Mouse (Mus musculus): Measurements from ENCODE around the gene Nosip. TPM values are rescaled to one million over a fixed set of nuclear protein-coding genes. Genes with fewer than 3 reads are reported as not detected.

The Nosip gene
- polyA plus RNA-seq, 1 experiment from 2014 or later = 66.7 TPM

- no peak overlapping the region for H3K27ac ChIP-seq (replicated peaks)
- 90% methylated on average over 7 of the region's 7 CpGs for WGBS
- peaks cover 46% of the 10 kb centered on the region for H3K36me3 ChIP-seq
- no peaks in the 10 kb centered on the region for H3K4me1 ChIP-seq
- no peaks in the 10 kb centered on the region for H3K9me3 ChIP-seq (replicated peaks)
- no peaks in the 10 kb centered on the region for H3K27me3 ChIP-seq (ENCODE audit: low read depth, poor library complexity, severe bottlenecking)
- no peak overlapping the region for H3K4me3 ChIP-seq
- no peak for DNase-seq (ENCODE audit: low spot score)
Measured at GRCm38 (mm10) chr7:45073171-45073707, 11.0 kb downstream of the Nosip start.

- Histone ChIP-seq H3K36me3 (peaks cover 46% of the 10 kb centered on the region), H3K27me3 (ENCODE audit: low read depth, poor library complexity, severe bottlenecking) (no peaks in the 10 kb centered on the region), H3K4me1 (no peaks in the 10 kb centered on the region), H3K9me3 (replicated peaks) (no peaks in the 10 kb centered on the region), H3K27ac (replicated peaks) (no peak overlapping the region), H3K4me3 (no peak overlapping the region)
- no peak for DNase-seq (ENCODE audit: low spot score)
- 93% methylated on average over 12 of the region's 12 CpGs for WGBS
Measured at GRCm38 (mm10) chr7:45073949-45074348, 11.7 kb downstream of the Nosip start.

- H3K27me3 ChIP-seq (ENCODE audit: low read depth, poor library complexity, severe bottlenecking) = no peaks in the 10 kb centered on the region
- H3K36me3 ChIP-seq = peaks cover 46% of the 10 kb centered on the region
- no peaks in the 10 kb centered on the region for H3K9me3 ChIP-seq (replicated peaks)
- no peak overlapping the region for H3K4me3 ChIP-seq
- no peak overlapping the region for H3K27ac ChIP-seq (replicated peaks)
- 90% methylated on average over 4 of the region's 4 CpGs for WGBS
- no peak for DNase-seq (ENCODE audit: low spot score)
- no peaks in the 10 kb centered on the region for H3K4me1 ChIP-seq
Measured at GRCm38 (mm10) chr7:45075405-45075804, 13.2 kb downstream of the Nosip start.

- DNase-seq (ENCODE audit: low spot score) = no peak
- H3K4me1 ChIP-seq = no peaks in the 10 kb centered on the region
- H3K27me3 ChIP-seq (ENCODE audit: low read depth, poor library complexity, severe bottlenecking) = no peaks in the 10 kb centered on the region
- H3K9me3 ChIP-seq (replicated peaks) = no peaks in the 10 kb centered on the region
- 88% methylated on average over 30 of the region's 30 CpGs for WGBS
- peaks cover 46% of the 10 kb centered on the region for H3K36me3 ChIP-seq
- no peak overlapping the region for H3K4me3 ChIP-seq
- H3K27ac ChIP-seq (replicated peaks) = no peak overlapping the region
Measured at GRCm38 (mm10) chr7:45076501-45076900, 14.3 kb downstream of the Nosip start.

- 92% methylated on average over 14 of the region's 14 CpGs for WGBS
- H3K9me3 ChIP-seq (replicated peaks) = no peaks in the 10 kb centered on the region
- H3K4me3 ChIP-seq = no peak overlapping the region
- no peak for DNase-seq (ENCODE audit: low spot score)
- no peaks in the 10 kb centered on the region for H3K27me3 ChIP-seq (ENCODE audit: low read depth, poor library complexity, severe bottlenecking)
- no peak overlapping the region for H3K27ac ChIP-seq (replicated peaks)
- H3K36me3 ChIP-seq = peaks cover 48% of the 10 kb centered on the region
- H3K4me1 ChIP-seq = no peaks in the 10 kb centered on the region
Measured at GRCm38 (mm10) chr7:45077322-45077721, 15.1 kb downstream of the Nosip start.

GRCm38 (mm10) chr7:45077829-45078228 lies 15.6 kb downstream of the Nosip start:
- Histone ChIP-seq H3K4me3 (no peak overlapping the region), H3K36me3 (peaks cover 53% of the 10 kb centered on the region), H3K27me3 (ENCODE audit: low read depth, poor library complexity, severe bottlenecking) (no peaks in the 10 kb centered on the region), H3K9me3 (replicated peaks) (no peaks in the 10 kb centered on the region), H3K4me1 (no peaks in the 10 kb centered on the region), H3K27ac (replicated peaks) (no peak overlapping the region)
- DNase-seq (ENCODE audit: low spot score) = no peak
- 91% methylated on average over 2 of the region's 2 CpGs for WGBS

GRCm38 (mm10) chr7:45078513-45078912 lies 16.3 kb downstream of the Nosip start:
- WGBS = 43% methylated on average over 9 of the region's 9 CpGs
- Histone ChIP-seq H3K27ac (replicated peaks) (no peak overlapping the region), H3K4me1 (0 out of 2 replicates have a peak, but pooled peaks cover 2% of the 10 kb centered on the region), H3K36me3 (peaks cover 58% of the 10 kb centered on the region), H3K9me3 (replicated peaks) (no peaks in the 10 kb centered on the region), H3K4me3 (no peak overlapping the region), H3K27me3 (ENCODE audit: low read depth, poor library complexity, severe bottlenecking) (no peaks in the 10 kb centered on the region)
- DNase-seq (ENCODE audit: low spot score) = peak; percentile 78

- Histone ChIP-seq H3K36me3 (peaks cover 53% of the 10 kb centered on the region), H3K27ac (replicated peaks) (no peak overlapping the region), H3K4me1 (0 out of 2 replicates have a peak, but pooled peaks cover 2% of the 10 kb centered on the region), H3K9me3 (replicated peaks) (no peaks in the 10 kb centered on the region), H3K27me3 (ENCODE audit: low read depth, poor library complexity, severe bottlenecking) (no peaks in the 10 kb centered on the region), H3K4me3 (peak overlapping the region; percentile 23; the same call in 1 of the 2 replicates)
- peak; percentile 88 for DNase-seq (ENCODE audit: low spot score)
- 2% methylated on average over 10 of the region's 10 CpGs for WGBS
Measured at GRCm38 (mm10) chr7:45079856-45080255, 17.6 kb downstream of the Nosip start.

- Histone ChIP-seq H3K36me3 (peaks cover 52% of the 10 kb centered on the region), H3K27ac (replicated peaks) (no peak overlapping the region), H3K4me1 (0 out of 2 replicates have a peak, but pooled peaks cover 2% of the 10 kb centered on the region), H3K4me3 (no peak overlapping the region), H3K27me3 (ENCODE audit: low read depth, poor library complexity, severe bottlenecking) (no peaks in the 10 kb centered on the region), H3K9me3 (replicated peaks) (no peaks in the 10 kb centered on the region)
- no peak for DNase-seq (ENCODE audit: low spot score)
- 44% methylated on average over 5 of the region's 5 CpGs for WGBS
Measured at GRCm38 (mm10) chr7:45081016-45081415, 18.8 kb downstream of the Nosip start.

- H3K9me3 ChIP-seq (replicated peaks) = no peaks in the 10 kb centered on the region
- no peak for DNase-seq (ENCODE audit: low spot score)
- H3K4me3 ChIP-seq = 0 out of 2 replicates have a peak overlapping the region, but pooled peaks have one; percentile 24
- H3K27me3 ChIP-seq (ENCODE audit: low read depth, poor library complexity, severe bottlenecking) = no peaks in the 10 kb centered on the region
- peak overlapping the region; percentile 33; the same call in 1 of the 2 replicates for H3K27ac ChIP-seq (replicated peaks)
- WGBS = 79% methylated on average over 25 of the region's 25 CpGs
- 0 out of 2 replicates have a peak, but pooled peaks cover 2% of the 10 kb centered on the region for H3K4me1 ChIP-seq
- H3K36me3 ChIP-seq = peaks cover 52% of the 10 kb centered on the region
Measured at GRCm38 (mm10) chr7:45082401-45083299, 20.4 kb downstream of the Nosip start.

GRCm38 (mm10) chr7:45083300-45083890 lies 21.2 kb downstream of the Nosip start:
- no peak for DNase-seq (ENCODE audit: low spot score)
- Histone ChIP-seq H3K4me1 (0 out of 2 replicates have a peak, but pooled peaks cover 2% of the 10 kb centered on the region), H3K27me3 (ENCODE audit: low read depth, poor library complexity, severe bottlenecking) (no peaks in the 10 kb centered on the region), H3K4me3 (peak overlapping the region; percentile 24; the same call in 1 of the 2 replicates), H3K9me3 (replicated peaks) (no peaks in the 10 kb centered on the region), H3K27ac (replicated peaks) (peak overlapping the region; percentile 33; the same call in 1 of the 2 replicates), H3K36me3 (peaks cover 56% of the 10 kb centered on the region)
- WGBS = 81% methylated on average over 22 of the region's 22 CpGs

GRCm38 (mm10) chr7:45086084-45086483 lies 23.9 kb downstream of the Nosip start:
- no peak overlapping the region for H3K27ac ChIP-seq (replicated peaks)
- WGBS = 76% methylated on average over 4 of the region's 4 CpGs
- peaks cover 8% of the 10 kb centered on the region for H3K4me1 ChIP-seq
- no peak for DNase-seq (ENCODE audit: low spot score)
- H3K36me3 ChIP-seq = peaks cover 60% of the 10 kb centered on the region
- H3K27me3 ChIP-seq (ENCODE audit: low read depth, poor library complexity, severe bottlenecking) = 0 out of 2 replicates have a peak, but pooled peaks cover 2% of the 10 kb centered on the region
- no peak overlapping the region for H3K4me3 ChIP-seq
- no peaks in the 10 kb centered on the region for H3K9me3 ChIP-seq (replicated peaks)

All from midbrain, embryonic 10.5 days (tissue).